Mouse (Mus musculus): ENCODE results near the gene Erc2.

The Erc2 gene

GRCm38 (mm10) chr14:27622176-27622922 lies at the start of gene Erc2:
Gene Erc2 (plus strand): TSS chr14:27622428.
- in situ Hi-C loops (cut with MseI, MboI), result no loop called here

- in situ Hi-C loops (cut with MseI, MboI), result no loop called here
Measured at GRCm38 (mm10) chr14:27578443-27578842, 43.8 kb upstream of the Erc2 start.

GRCm38 (mm10) chr14:27589616-27590015 lies 32.6 kb upstream of the Erc2 start:
- in situ Hi-C loops (cut with MseI, MboI), result loop anchor here (5.0 to 10.0 kb wide), 2 partner anchors 153 to 155 kb away; no protein-coding TSS in a partner anchor

GRCm38 (mm10) chr14:27592163-27592562 lies 30.1 kb upstream of the Erc2 start:
- in situ Hi-C loops (cut with MseI, MboI), result loop anchor here (5.0 to 10.0 kb wide), 2 partner anchors 150 to 153 kb away; no protein-coding TSS in a partner anchor

GRCm38 (mm10) chr14:27596265-27596664 lies 26.0 kb upstream of the Erc2 start:
- in situ Hi-C loops (cut with MseI, MboI), result loop anchor here in 1 of 2 experiments (10.0 kb wide), 1 partner anchor 149 kb away; no protein-coding TSS in a partner anchor

GRCm38 (mm10) chr14:27602136-27602535 lies 20.1 kb upstream of the Erc2 start:
- in situ Hi-C loops (cut with MseI, MboI), result no loop called here

- in situ Hi-C loops (cut with MseI, MboI), result no loop called here
Measured at GRCm38 (mm10) chr14:27607419-27607818, 14.8 kb upstream of the Erc2 start.

- in situ Hi-C loops (cut with MseI, MboI), result no loop called here
Measured at GRCm38 (mm10) chr14:27613766-27614165, 8.5 kb upstream of the Erc2 start.

- in situ Hi-C loops (cut with MseI, MboI), result no loop called here
Measured at GRCm38 (mm10) chr14:27617286-27617685, 4.9 kb upstream of the Erc2 start.

- in situ Hi-C loops (cut with MseI, MboI), result no loop called here
Measured at GRCm38 (mm10) chr14:27621576-27621975, 652 bp upstream of the Erc2 start.

- in situ Hi-C loops (cut with MseI, MboI), result no loop called here
Measured at GRCm38 (mm10) chr14:27622923-27623219, 643 bp downstream of the Erc2 start.

- in situ Hi-C loops (cut with MseI, MboI), result no loop called here
Measured at GRCm38 (mm10) chr14:27623368-27623767, 1.1 kb downstream of the Erc2 start.

GRCm38 (mm10) chr14:27628701-27629100 lies 6.5 kb downstream of the Erc2 start:
- in situ Hi-C loops (cut with MseI, MboI), result no loop called here

GRCm38 (mm10) chr14:27629369-27630012 lies 7.3 kb downstream of the Erc2 start:
- in situ Hi-C loops (cut with MseI, MboI), result no loop called here

- in situ Hi-C loops (cut with MseI, MboI), result no loop called here
Measured at GRCm38 (mm10) chr14:27630973-27631640, 8.9 kb downstream of the Erc2 start.

GRCm38 (mm10) chr14:27634761-27635160 lies 12.5 kb downstream of the Erc2 start:
- in situ Hi-C loops (cut with MseI, MboI), result no loop called here

- in situ Hi-C loops (cut with MseI, MboI), result no loop called here
Measured at GRCm38 (mm10) chr14:27636556-27636955, 14.3 kb downstream of the Erc2 start.

GRCm38 (mm10) chr14:27641382-27641781 lies 19.2 kb downstream of the Erc2 start:
- in situ Hi-C loops (cut with MseI, MboI), result no loop called here

- in situ Hi-C loops (cut with MseI, MboI), result no loop called here
Measured at GRCm38 (mm10) chr14:27642981-27643380, 20.8 kb downstream of the Erc2 start.

GRCm38 (mm10) chr14:27654670-27655069 lies 32.4 kb downstream of the Erc2 start:
- in situ Hi-C loops (cut with MseI, MboI), result no loop called here

GRCm38 (mm10) chr14:27658616-27659015 lies 36.4 kb downstream of the Erc2 start:
- in situ Hi-C loops (cut with MseI, MboI), result no loop called here

- in situ Hi-C loops (cut with MseI, MboI), result no loop called here
Measured at GRCm38 (mm10) chr14:27661466-27661865, 39.2 kb downstream of the Erc2 start.

- in situ Hi-C loops (cut with MseI, MboI), result no loop called here
Measured at GRCm38 (mm10) chr14:27662251-27662650, 40.0 kb downstream of the Erc2 start.

Data from mouse trophoblast stem cell (cell line).